Mouse (Mus musculus): ENCODE measurements around the gene Adipoq.
"Not testable (repeated sequence)": the region's sequence is repeated elsewhere in the genome, so short reads cannot be mapped to it uniquely, and the experiment has no call there.

Gene Adipoq

GRCm38 (mm10) chr16:23146280-23146679, at the start of gene Adipoq:
Gene Adipoq, plus strand, starts transcription at chr16:23146536.
- no peak for DNase-seq

DNA sequence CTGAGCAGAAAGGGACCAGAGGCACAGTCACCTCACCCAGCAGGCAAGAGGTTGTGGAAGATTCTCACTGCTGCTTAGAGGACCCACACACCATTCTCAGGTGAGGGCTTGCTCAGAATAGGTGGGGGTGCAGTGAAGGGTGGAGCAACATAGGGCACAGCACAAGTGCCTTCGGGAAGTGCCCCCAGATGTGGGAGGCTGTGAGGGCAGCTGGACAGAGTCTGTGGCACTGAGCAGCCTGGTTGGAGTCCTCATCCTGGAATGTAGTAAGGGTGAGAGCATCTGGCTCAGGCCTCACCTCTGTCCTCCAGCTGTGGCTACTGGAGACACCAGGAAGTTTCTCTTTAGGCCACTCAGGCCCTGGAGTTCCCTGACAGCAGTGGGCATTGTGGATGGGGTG, 49.5 kb upstream of the Adipoq start:
- not testable (repeated sequence) for DNase-seq

GRCm38 (mm10) chr16:23097290-23098104, 48.8 kb upstream of the Adipoq start:
- not testable (repeated sequence) for DNase-seq

- not testable (repeated sequence) for DNase-seq
These were observed 48.3 kb upstream of the Adipoq start for GRCm38 (mm10) chr16:23098105-23098452.

- no peak for DNase-seq
These were observed 46.7 kb upstream of the Adipoq start for GRCm38 (mm10) chr16:23099632-23100031.

DNA sequence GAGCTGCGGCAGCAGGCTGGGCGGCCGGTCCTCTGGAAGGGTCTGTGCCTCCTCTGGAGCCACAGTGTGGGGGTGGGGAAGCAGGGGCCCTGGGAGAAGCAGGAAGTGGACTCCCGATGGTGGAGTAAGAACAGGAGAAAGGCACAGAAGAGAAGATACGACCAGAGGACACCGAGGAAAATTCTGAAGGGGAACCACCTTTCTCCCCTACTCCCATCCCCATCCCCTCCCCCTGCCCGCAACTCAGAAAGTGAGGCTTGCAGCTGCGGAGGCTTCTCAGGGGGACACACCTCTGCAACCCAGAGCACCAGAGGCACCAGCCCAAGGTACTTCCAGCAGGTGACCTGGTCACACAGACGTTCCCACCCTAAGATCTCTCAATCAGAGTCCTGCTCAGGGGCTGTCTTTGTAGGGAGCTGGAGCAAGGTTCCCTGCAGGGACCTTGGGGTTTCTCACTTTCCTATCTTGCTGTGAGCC, 46.2 kb upstream of the Adipoq start:
- no peak for DNase-seq

DNA sequence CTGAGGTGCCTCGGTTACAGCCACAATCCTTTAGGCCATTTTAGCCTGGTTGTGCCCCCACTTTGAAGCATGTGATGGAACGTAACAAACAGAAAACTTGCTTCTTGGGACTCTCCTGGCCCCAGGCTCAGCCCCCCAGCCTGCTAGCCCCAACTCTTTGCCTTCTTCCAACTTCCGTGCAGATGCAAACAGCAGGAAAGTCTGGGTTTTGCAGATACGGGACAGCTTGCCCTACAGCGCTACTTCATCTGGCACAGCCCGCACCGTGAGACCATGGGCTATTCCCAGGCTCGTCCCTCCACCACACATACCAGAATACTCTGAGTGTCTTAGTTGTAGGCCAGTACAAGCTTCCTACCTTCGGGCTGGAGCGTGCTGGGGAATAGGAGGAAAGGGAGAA, 45.7 kb upstream of the Adipoq start:
- no peak for DNase-seq

DNA sequence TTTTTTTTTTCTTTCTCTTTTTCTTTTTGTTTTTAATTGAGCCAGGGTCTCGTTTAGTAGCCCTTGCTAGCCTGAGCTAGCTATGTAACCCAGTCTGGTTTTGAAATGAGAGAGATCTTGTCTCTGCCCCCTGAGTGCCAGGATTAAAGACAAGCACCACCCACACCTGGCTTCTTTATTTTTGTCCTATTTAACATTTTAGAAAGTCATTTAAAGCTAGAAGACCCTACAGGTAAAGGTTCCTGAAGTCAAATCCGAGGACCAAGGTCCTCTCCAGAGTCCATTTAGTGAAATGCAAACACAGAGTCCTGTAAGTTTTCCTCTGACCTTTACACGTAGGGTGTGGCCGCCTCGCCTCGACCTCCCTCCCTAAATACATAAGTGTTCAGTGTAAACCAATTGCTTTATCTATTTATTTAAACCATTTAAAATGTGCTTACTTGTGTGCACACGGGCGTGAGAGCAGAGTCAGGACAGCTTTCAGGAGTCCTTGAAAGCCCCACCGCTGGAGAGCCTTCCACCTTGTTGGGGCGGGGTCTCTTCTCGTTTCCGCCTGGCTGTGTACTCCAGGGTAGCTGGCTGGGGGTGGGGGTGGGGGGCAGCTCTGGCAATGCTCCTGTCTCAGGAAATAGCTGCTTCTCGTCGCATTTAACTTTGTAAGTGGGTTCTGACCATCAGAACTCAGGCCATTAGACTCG, 43.8 kb upstream of the Adipoq start:
- no peak for DNase-seq

DNA sequence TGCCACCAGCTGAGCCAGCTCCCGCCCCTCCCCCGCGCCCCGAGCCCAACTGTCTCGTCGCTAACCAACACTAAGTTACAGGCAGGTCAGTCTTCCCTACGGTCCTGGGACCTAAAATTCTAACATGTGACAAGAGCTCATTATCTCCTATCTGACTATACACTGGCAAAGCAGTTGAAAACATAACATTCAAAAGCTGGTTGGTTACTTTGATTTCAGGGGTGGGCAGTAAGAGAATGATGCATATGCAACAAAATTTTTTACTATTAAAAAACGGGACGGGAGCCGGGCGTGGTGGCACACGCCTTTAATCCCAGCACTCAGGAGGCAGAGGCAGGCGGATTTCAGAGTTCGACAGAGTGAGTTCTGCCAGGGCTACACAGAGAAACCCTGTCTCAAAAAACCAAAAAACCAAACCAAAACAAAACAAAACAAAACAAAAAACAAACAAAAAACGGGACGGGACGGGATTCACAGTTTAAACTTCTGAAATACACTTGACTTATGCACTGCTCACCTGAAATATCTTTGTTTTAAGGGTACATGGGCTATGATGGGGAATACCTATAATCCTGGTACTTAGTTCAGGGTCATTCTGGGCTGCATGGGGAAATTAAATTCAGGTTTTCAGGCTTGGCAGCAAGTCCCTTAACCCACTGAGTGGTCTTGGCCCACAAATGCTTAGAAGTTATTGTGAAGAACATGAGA, 43.1 kb upstream of the Adipoq start:
- DNase-seq = no peak

DNA sequence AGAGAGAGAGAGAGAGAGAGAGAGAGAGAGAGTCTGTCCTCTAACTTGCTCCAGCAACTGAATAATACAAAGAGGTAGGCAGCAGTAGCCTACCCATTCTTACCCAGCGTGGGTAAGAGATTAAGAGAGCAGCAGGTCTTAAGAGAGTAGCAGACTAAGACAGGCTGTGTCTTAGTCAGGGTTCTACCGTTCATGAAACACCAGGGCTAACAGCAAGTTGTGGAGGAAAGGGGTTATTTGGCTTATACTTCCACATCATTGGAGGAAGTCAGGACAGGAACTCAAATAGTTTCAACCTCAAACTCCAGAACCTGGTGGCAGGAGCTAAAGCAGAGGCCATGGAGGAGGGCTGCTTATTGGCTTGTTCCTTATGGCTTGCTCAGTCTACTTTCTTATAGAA, 42.5 kb upstream of the Adipoq start:
- no peak for DNase-seq

GRCm38 (mm10) chr16:23106121-23106520, 40.2 kb upstream of the Adipoq start:
- DNase-seq = no peak

GRCm38 (mm10) chr16:23107231-23107942, 38.9 kb upstream of the Adipoq start, which contains the start of gene Eif4a2:
Gene Eif4a2, plus strand, starts transcription at chr16:23107444.
- DNase-seq = peak; percentile 92

DNA sequence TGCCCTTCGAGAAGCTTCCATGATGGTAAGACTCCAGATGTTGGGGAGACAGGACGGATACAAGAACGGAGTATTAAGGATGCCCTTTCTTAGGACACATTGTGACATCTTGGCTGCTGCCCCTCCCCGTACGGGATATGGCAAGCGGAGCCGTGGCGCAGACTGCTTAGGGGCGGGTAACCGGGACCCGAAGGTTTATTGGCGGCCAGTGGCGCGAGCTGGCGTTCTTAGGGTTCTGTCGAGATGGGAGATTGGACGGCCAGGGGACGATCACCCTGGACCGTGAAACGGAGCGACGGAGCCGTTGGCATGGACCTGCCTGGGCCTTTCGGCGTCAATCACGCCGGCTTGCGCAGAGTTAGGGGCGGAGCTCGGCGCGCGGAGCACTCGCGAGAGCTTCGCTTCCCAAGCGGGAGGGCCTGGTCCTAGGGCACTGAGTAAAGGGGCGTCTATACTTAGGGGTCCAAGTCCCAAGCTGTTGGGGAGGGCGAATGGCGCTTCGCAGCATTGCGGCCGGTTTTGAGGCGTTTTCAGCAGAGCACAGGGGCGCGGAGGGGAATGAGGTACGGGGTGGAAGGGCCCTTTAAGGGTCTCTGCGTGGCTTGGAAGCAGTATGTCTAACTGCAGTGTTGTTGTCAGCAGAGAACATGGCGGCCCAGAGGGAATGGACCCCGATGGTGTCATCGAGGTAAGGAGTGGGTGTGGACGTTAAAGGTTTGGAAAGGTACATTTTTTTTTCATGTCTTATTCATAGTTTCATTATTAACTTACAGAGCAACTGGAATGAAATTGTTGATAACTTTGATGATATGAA, 38.2 kb upstream of the Adipoq start:
- DNase-seq = peak; percentile 87

DNA sequence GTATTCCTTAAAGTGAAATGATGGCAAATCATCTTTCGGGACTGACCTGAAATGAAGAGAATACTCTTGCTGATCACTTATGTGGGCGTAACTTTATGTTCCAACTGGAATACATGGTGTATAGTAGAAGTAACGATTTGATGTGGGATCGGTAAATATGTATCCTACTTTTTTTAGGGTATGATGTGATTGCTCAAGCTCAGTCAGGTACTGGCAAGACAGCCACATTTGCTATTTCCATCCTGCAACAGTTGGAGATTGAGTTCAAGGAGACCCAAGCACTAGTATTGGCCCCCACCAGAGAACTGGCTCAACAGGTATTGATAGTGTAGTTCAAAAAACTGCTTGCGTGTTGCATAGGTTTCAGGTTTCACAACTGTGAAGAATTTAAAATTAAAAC, 37.4 kb upstream of the Adipoq start:
- no peak for DNase-seq

DNA sequence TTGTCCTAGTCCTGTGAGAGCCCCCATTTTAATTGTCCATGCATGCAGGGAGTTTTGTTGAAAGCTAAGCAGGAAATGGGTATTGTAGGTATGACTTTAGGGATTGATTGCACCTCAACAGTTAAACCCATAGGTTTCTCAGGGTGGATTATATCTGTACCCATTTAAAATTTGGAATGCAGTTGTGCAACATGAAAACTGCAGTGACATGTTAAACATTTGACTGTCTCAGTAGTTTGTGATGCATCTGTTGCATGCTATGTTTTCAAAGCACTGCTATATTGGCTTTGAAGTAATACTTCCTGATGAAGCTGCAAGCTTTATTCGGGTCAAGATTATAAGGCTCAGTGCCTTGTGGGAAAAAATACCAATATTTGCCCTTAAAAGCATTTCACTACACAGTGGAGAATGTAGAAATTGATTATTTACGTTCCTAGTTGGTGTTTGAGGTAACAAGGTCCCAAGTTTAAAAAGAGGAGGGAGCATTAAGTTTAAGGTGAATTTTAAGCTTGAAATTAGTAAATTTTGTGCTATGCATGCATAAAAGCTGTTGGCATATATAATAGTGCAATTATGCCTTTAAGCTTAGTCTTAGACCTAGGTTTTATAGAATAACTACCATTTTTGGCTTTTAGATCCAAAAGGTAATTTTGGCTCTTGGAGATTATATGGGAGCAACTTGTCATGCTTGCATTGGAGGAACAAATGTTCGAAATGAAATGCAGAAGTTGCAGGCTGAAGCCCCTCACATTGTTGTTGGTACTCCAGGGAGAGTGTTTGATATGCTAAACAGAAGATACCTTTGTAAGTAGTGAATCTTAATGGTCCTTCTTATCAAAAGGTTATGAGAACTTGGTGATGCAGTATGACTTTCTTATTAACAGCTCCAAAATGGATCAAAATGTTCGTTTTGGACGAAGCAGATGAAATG, 36.7 kb upstream of the Adipoq start:
- DNase-seq = no peak

GRCm38 (mm10) chr16:23112348-23112747, 34.0 kb upstream of the Adipoq start:
- no peak for DNase-seq

GRCm38 (mm10) chr16:23112861-23113435, 33.4 kb upstream of the Adipoq start:
- no peak for DNase-seq

GRCm38 (mm10) chr16:23113903-23114302, 32.4 kb upstream of the Adipoq start:
- DNase-seq = no peak

DNA sequence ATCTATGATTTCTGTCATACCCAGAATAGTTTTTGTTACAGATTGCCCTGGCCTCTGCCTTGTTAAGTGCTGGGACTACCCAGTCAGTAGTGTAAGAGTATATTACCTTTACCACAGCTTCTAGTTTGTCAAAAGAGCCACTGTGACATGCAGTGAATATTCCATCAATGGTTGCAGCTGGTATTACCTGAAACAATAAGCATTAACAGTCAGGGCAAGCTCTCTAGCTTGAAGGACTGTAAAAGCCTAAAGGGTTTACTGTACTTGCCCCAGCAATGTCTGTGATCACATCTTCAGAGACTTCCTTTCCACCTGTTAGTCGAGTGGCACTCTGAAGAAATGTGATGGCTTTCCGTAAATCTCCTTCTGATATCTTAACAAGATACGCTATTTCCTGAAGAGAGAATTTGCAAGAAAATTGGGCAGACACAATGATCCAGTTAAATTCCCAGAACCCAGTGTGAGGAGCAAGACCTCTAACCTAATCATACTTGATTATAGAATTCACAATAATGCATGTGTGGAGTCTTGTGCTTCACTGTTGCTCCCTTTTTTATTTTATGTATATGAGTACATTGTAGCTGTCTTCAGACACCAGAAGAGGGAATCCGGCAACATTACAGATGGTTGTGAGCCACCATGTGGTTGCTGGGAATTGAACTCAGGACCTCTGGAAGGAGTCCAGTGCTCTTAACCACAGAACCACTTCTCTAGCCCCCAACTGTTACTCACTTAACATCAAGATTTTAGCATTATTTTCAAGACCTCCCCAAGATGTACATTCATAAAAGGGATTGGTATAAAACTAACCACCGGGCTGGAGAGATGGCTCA, 31.8 kb upstream of the Adipoq start:
- DNase-seq = no peak

GRCm38 (mm10) chr16:23115486-23115885, 30.9 kb upstream of the Adipoq start:
- no peak for DNase-seq

All from kidney, adult 9 months (tissue).